In the genomic region with DNA sequence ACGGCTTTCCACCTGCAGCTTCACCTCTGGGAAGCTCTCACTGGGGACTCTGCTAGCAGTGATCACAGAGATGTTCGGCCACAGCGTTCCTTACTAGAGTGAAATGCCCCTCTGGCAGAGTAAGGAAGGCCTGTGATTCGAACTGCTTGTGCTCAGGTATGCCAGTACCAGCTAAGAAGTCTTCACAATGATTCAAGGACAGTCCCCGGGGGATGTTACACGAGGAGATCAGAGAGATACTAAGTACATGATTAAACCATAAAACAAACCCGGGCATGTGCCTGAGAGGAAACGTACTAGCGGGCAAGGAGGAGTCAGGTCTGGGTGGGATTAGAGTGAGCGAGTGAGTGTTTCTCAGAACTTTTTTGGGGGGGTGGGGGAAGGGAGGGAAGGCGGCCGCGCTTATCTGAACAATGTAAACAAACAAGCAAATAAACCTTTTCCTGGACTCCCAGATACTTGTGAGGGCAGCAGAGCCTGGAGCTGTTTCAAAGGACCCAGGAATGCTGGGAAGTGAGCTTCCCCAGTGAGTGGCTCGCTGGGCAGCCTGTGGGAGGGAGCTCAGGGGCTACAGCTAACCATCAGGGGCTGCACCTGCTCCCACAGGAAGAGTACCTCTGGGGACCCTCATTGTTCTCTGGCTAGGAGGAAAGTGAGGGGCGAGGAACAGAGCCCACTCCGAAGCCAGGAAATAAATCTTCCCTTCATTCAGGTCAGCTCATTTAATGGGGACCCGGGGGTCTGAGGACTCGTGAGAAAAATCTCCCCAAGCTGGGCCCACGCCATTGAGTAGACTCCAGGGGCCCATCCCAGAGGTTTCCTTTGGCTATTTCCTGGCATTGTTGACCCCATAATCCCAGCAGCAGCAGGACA, we compare ENCODE assay signal across 16 mouse cellular contexts. TPM values are rescaled to one million over a fixed set of nuclear protein-coding genes. Genes with fewer than 3 reads are reported as not detected.
A peak's percentile ranks its signal among the peaks of the same experiment; 100 is the strongest.
DNase-seq lines count a peak whose midpoint lies in the region; ATAC-seq and TF ChIP-seq lines count a peak whose summit lies in the region.
"Had no signal": no experiment of that assay in that cellular context is flagged by ENCODE, and none has a peak within 500 bp of the region (broad histone marks: within the 10 kb centered on the region; RNA-seq: fewer than 3 reads in every experiment).

No protein-coding gene starts in this region.

- H3K4me3 ChIP-seq in forebrain, embryonic 10.5 days = no peak overlapping the region
- H3K4me3 ChIP-seq in forebrain, embryonic 16.5 days (replicated peaks; ENCODE audit: low read length) = no peak overlapping the region
- H3K4me3 ChIP-seq in heart, embryonic 15.5 days = no peak overlapping the region
- H3K4me3 ChIP-seq in midbrain, embryonic 10.5 days = no peak overlapping the region
- no peak overlapping the region for H3K4me3 ChIP-seq in midbrain, postnatal 0 days (ENCODE audit: low read depth, low read length)
- H3K4me3 ChIP-seq in limb, embryonic 13.5 days = no peak overlapping the region
- H3K4me3 ChIP-seq: embryonic facial prominence, embryonic 12.5 days; hindbrain, embryonic 12.5 days; liver, embryonic 15.5 days had no signal

- peaks cover 61% of the 10 kb centered on the region for H3K27me3 ChIP-seq in forebrain, embryonic 10.5 days (ENCODE audit: poor library complexity, severe bottlenecking)
- H3K27me3 ChIP-seq in forebrain, embryonic 16.5 days (replicated peaks; ENCODE audit: control insufficient read depth, insufficient read depth, low read length) = no peaks in the 10 kb centered on the region
- no peaks in the 10 kb centered on the region for H3K27me3 ChIP-seq in heart, embryonic 15.5 days
- peaks cover 79% of the 10 kb centered on the region for H3K27me3 ChIP-seq in midbrain, embryonic 10.5 days (ENCODE audit: low read depth, poor library complexity, severe bottlenecking)
- peaks cover 5% of the 10 kb centered on the region; the same call in 1 of the 2 replicates for H3K27me3 ChIP-seq in midbrain, postnatal 0 days (ENCODE audit: insufficient read depth, low read length)
- H3K27me3 ChIP-seq in limb, embryonic 13.5 days = 0 out of 2 replicates have a peak, but pooled peaks cover 3% of the 10 kb centered on the region
- H3K27me3 ChIP-seq: embryonic facial prominence, embryonic 12.5 days had no signal

- no peak overlapping the region for H3K9ac ChIP-seq in forebrain, embryonic 16.5 days (replicated peaks; ENCODE audit: low read depth, low read length)
- H3K9ac ChIP-seq in heart, embryonic 15.5 days = no peak overlapping the region
- H3K9ac ChIP-seq in midbrain, postnatal 0 days (replicated peaks; ENCODE audit: low read length, poor library complexity, severe bottlenecking) = no peak overlapping the region
- peak overlapping the region; percentile 32 for H3K9ac ChIP-seq in limb, embryonic 13.5 days
- H3K9ac ChIP-seq: embryonic facial prominence, embryonic 12.5 days; hindbrain, embryonic 12.5 days; liver, embryonic 15.5 days had no signal

- WGBS in forebrain, embryonic 10.5 days = 20% methylated on average over 19 of the region's 19 CpGs
- WGBS in forebrain, embryonic 16.5 days = 23% methylated on average over 19 of the region's 19 CpGs
- 28% methylated on average over 19 of the region's 19 CpGs for WGBS in heart, embryonic 15.5 days
- 20% methylated on average over 19 of the region's 19 CpGs for WGBS in midbrain, embryonic 10.5 days
- 20% methylated on average over 19 of the region's 19 CpGs for WGBS in midbrain, postnatal 0 days
- 9% methylated on average over 19 of the region's 19 CpGs for WGBS in limb, embryonic 13.5 days

- no peak for TF ChIP-seq CTCF in midbrain, postnatal 0 days (IDR thresholded peaks at IDR 0.05)

- H3K27ac ChIP-seq in forebrain, embryonic 10.5 days = peak overlapping the region; percentile 9; the same call in 1 of the 2 replicates
- no peak overlapping the region for H3K27ac ChIP-seq in forebrain, embryonic 16.5 days (ENCODE audit: low read length)
- 0 out of 2 replicates have a peak overlapping the region, but pooled peaks have one; percentile 25 for H3K27ac ChIP-seq in heart, embryonic 15.5 days
- H3K27ac ChIP-seq in midbrain, embryonic 10.5 days (replicated peaks) = peak overlapping the region; percentile 28; the same call in 1 of the 2 replicates
- no peak overlapping the region for H3K27ac ChIP-seq in midbrain, postnatal 0 days (ENCODE audit: low read depth, low read length)
- 0 out of 2 replicates have a peak overlapping the region, but pooled peaks have one; percentile 6 for H3K27ac ChIP-seq in limb, embryonic 13.5 days
- H3K27ac ChIP-seq: embryonic facial prominence, embryonic 12.5 days; hindbrain, embryonic 12.5 days; liver, embryonic 15.5 days had no signal

- H3K36me3 ChIP-seq in forebrain, embryonic 10.5 days (replicated peaks) = no peaks in the 10 kb centered on the region
- H3K36me3 ChIP-seq in forebrain, embryonic 16.5 days (ENCODE audit: control insufficient read depth, insufficient read depth) = no peaks in the 10 kb centered on the region
- H3K36me3 ChIP-seq in heart, embryonic 15.5 days = no peaks in the 10 kb centered on the region
- H3K36me3 ChIP-seq in midbrain, embryonic 10.5 days = no peaks in the 10 kb centered on the region
- H3K36me3 ChIP-seq in midbrain, postnatal 0 days (ENCODE audit: insufficient read depth, low read length) = no peaks in the 10 kb centered on the region
- no peaks in the 10 kb centered on the region for H3K36me3 ChIP-seq in limb, embryonic 13.5 days
- H3K36me3 ChIP-seq: embryonic facial prominence, embryonic 12.5 days; hindbrain, embryonic 12.5 days; liver, embryonic 15.5 days had no signal

- no peak for DNase-seq in forebrain, embryonic 10.5 days (ENCODE audit: extremely low spot score, low spot score)
- DNase-seq in heart, adult 18-20 months = no peak
- no peak for DNase-seq in midbrain, embryonic 10.5 days (ENCODE audit: low spot score)
- no peak for DNase-seq in midbrain, postnatal 0 days (ENCODE audit: low spot score)
- DNase-seq in B cell, adult 2 months = no peak
- DNase-seq: adrenal gland, postnatal 10 days; cerebellum, postnatal 25 days; kidney, adult 8-10 months; left cerebral cortex, postnatal 4 days; right cerebral cortex, postnatal 25 days had no signal

- H3K4me2 ChIP-seq in forebrain, embryonic 16.5 days (ENCODE audit: low read length) = no peak overlapping the region
- H3K4me2 ChIP-seq in heart, embryonic 15.5 days = no peak overlapping the region
- H3K4me2 ChIP-seq in midbrain, postnatal 0 days (ENCODE audit: low read depth, low read length, poor library complexity, severe bottlenecking) = no peak overlapping the region
- H3K4me2 ChIP-seq in limb, embryonic 13.5 days (replicated peaks) = peak overlapping the region; percentile 21
- H3K4me2 ChIP-seq: embryonic facial prominence, embryonic 12.5 days; hindbrain, embryonic 12.5 days; liver, embryonic 15.5 days had no signal

- peaks cover 88% of the 10 kb centered on the region for H3K4me1 ChIP-seq in forebrain, embryonic 10.5 days
- H3K4me1 ChIP-seq in forebrain, embryonic 16.5 days (replicated peaks; ENCODE audit: control insufficient read depth, insufficient read depth, low read length) = peaks cover 16% of the 10 kb centered on the region
- H3K4me1 ChIP-seq in heart, embryonic 15.5 days (replicated peaks) = peaks cover 97% of the 10 kb centered on the region
- H3K4me1 ChIP-seq in midbrain, embryonic 10.5 days = peaks cover 36% of the 10 kb centered on the region
- no peaks in the 10 kb centered on the region for H3K4me1 ChIP-seq in midbrain, postnatal 0 days (ENCODE audit: insufficient read depth, low read length)
- H3K4me1 ChIP-seq in limb, embryonic 13.5 days = peaks cover 95% of the 10 kb centered on the region
- H3K4me1 ChIP-seq: liver, embryonic 15.5 days had no signal

- no peaks in the 10 kb centered on the region for H3K9me3 ChIP-seq in forebrain, embryonic 10.5 days
- H3K9me3 ChIP-seq in forebrain, embryonic 16.5 days (ENCODE audit: control insufficient read depth, low read length) = no peaks in the 10 kb centered on the region
- H3K9me3 ChIP-seq in heart, embryonic 15.5 days (replicated peaks) = no peaks in the 10 kb centered on the region
- no peaks in the 10 kb centered on the region for H3K9me3 ChIP-seq in midbrain, embryonic 10.5 days (replicated peaks)
- no peaks in the 10 kb centered on the region for H3K9me3 ChIP-seq in midbrain, postnatal 0 days (ENCODE audit: low read length)
- no peaks in the 10 kb centered on the region for H3K9me3 ChIP-seq in limb, embryonic 13.5 days
- H3K9me3 ChIP-seq: embryonic facial prominence, embryonic 12.5 days; hindbrain, embryonic 12.5 days; liver, embryonic 15.5 days had no signal

- no peak for ATAC-seq in forebrain, embryonic 16.5 days
- no peak for ATAC-seq in heart, embryonic 15.5 days (replicated peaks; ENCODE audit: insufficient number of reproducible peaks, insufficient read depth, low FRiP score, low read depth)
- ATAC-seq in midbrain, postnatal 0 days (ENCODE audit: low FRiP score) = no peak
- no peak for ATAC-seq in limb, embryonic 13.5 days (ENCODE audit: low FRiP score, low read depth)

RNA-seq across cellular contexts. Expression of a gene that starts 30.9 kb away (rescaled TPM):
- 3.2 and 3.4 TPM in 2 replicates for polyA plus RNA-seq in forebrain, embryonic 10.5 days (2016; fragmentation: Nextera tagmentation; extraction: Ambion mirVana)
- polyA plus RNA-seq in forebrain, embryonic 16.5 days (2015; fragmentation: Nextera tagmentation; extraction: Ambion mirVana) = 2.2 and 2.6 TPM in 2 replicates
- polyA plus RNA-seq in heart, embryonic 15.5 days (2015; fragmentation: Nextera tagmentation; extraction: Ambion mirVana) = 11.7 TPM in 2 replicates
- total RNA-seq in heart, adult 18-20 months (2021) = 10 to 100 TPM in 1 of 2 experiments, 1 to 10 TPM in 1; 8.2 to 10.4 TPM
- polyA plus RNA-seq in midbrain, embryonic 10.5 days (2016; fragmentation: Nextera tagmentation; extraction: Ambion mirVana) = 2.7 and 3.2 TPM in 2 replicates
- total RNA-seq in midbrain, postnatal 0 days (2014; rRNA removed) = 13.5 and 17.1 TPM in 2 replicates
- 1.1 and 1.3 TPM in 2 replicates for polyA plus RNA-seq in midbrain, postnatal 0 days (2015; fragmentation: Nextera tagmentation; extraction: Ambion mirVana)
- 8.1 and 8.3 TPM in 2 replicates for polyA plus RNA-seq in limb, embryonic 13.5 days (2015; fragmentation: Nextera tagmentation; extraction: Ambion mirVana)

RNA-seq across cellular contexts. Expression of a gene that starts 47.9 kb away (rescaled TPM):
- polyA plus RNA-seq in forebrain, embryonic 10.5 days (2016; fragmentation: Nextera tagmentation; extraction: Ambion mirVana) = 6.3 and 7.1 TPM in 2 replicates
- 13.0 and 13.4 TPM in 2 replicates for polyA plus RNA-seq in forebrain, embryonic 16.5 days (2015; fragmentation: Nextera tagmentation; extraction: Ambion mirVana)
- polyA plus RNA-seq in heart, embryonic 15.5 days (2015; fragmentation: Nextera tagmentation; extraction: Ambion mirVana) = 4.5 and 9.2 TPM in 2 replicates
- total RNA-seq in heart, adult 18-20 months (2021) = 1 to 10 TPM; 3.1 to 5.5 TPM
- 8.4 and 12.8 TPM in 2 replicates for polyA plus RNA-seq in midbrain, embryonic 10.5 days (2016; fragmentation: Nextera tagmentation; extraction: Ambion mirVana)
- 7.3 and 7.8 TPM in 2 replicates for total RNA-seq in midbrain, postnatal 0 days (2014; rRNA removed)
- polyA plus RNA-seq in midbrain, postnatal 0 days (2015; fragmentation: Nextera tagmentation; extraction: Ambion mirVana) = 6.9 and 8.5 TPM in 2 replicates
- polyA plus RNA-seq in limb, embryonic 13.5 days (2015; fragmentation: Nextera tagmentation; extraction: Ambion mirVana) = 12.4 and 13.7 TPM in 2 replicates

Comparison
In these comparisons a context has a peak if more than half of its experiments do, and no peak if none do; other contexts are left out.
1. H3K27ac ChIP-seq: peak in forebrain, embryonic 10.5 days (single experiment), heart, embryonic 15.5 days (single experiment), midbrain, embryonic 10.5 days (single experiment) and limb, embryonic 13.5 days (single experiment); none in forebrain, embryonic 16.5 days (single experiment) and midbrain, postnatal 0 days (single experiment).